Mouse (Mus musculus) liver, embryonic 12.5 days (tissue): ENCODE data around the gene Stk17b. TPM values are rescaled to one million over a fixed set of nuclear protein-coding genes. Genes with fewer than 3 reads are reported as not detected.
A peak's percentile ranks its signal among the peaks of the same experiment; 100 is the strongest.
"Not testable (repeated sequence)": the region's sequence is repeated elsewhere in the genome, so short reads cannot be mapped to it uniquely, and the experiment has no call there.

Experiments used
- ATAC-seq: fragments of 200-750 bp; cut with Nextera tagmentation; 2 replicates; pipeline ENCODE4 v1.8.0; 2017; ENCODE audit warnings: moderate number of reproducible peaks, mild to moderate bottlenecking, moderate library complexity
- H3K27ac ChIP-seq: fragments of 300-500 bp; sonication (generic); 2 replicates; pipeline ENCODE4 v1.5.1; 2016; ENCODE audit warnings: mild to moderate bottlenecking
- H3K27me3 ChIP-seq: fragments of 300-500 bp; sonication (generic); replicated peaks from 2 replicates; pipeline ENCODE4 v1.6.1; 2016; ENCODE audit warnings: mild to moderate bottlenecking, moderate library complexity
- H3K36me3 ChIP-seq: fragments of 300-500 bp; sonication (generic); 2 replicates; pipeline ENCODE4 v1.6.1; 2016; ENCODE audit warnings: mild to moderate bottlenecking, moderate library complexity
- H3K4me1 ChIP-seq: fragments of 300-500 bp; sonication (generic); 2 replicates; pipeline ENCODE4 v1.6.1; 2016
- H3K4me2 ChIP-seq: fragments of 300-500 bp; sonication (generic); 2 replicates; pipeline ENCODE4 v1.6.1; 2016; ENCODE audit warnings: mild to moderate bottlenecking, moderate library complexity
- H3K4me3 ChIP-seq: fragments of 300-500 bp; sonication (generic); 2 replicates; pipeline ENCODE4 v1.5.1; 2016; ENCODE audit warnings: mild to moderate bottlenecking, moderate library complexity
- H3K9ac ChIP-seq: fragments of 300-500 bp; sonication (generic); 2 replicates; pipeline ENCODE4 v1.6.1; 2016; ENCODE audit warnings: mild to moderate bottlenecking, moderate library complexity
- H3K9me3 ChIP-seq: fragments of 300-500 bp; sonication (generic); replicated peaks from 2 replicates; pipeline ENCODE4 v1.6.1; 2016; ENCODE audit warnings: mild to moderate bottlenecking, moderate library complexity
- WGBS: fragments of 180-500 bp; shearing (Covaris S2); methylation state at CpG from one replicate; pipeline ENCODE4 v1.1.7; 2016; ENCODE audit not compliant: insufficient replicate concordance; 5-methylcytosine and 5-hydroxymethylcytosine counted together
- polyA plus RNA-seq: library from polyadenylated mRNA; unstranded; fragments of >200 nt; fragmentation: Nextera tagmentation; extraction: Ambion mirVana; gene quantifications from 2 replicates; pipeline ENCODE4 v1.2.1, GENCODE M21; 2016

Gene Stk17b
- polyA plus RNA-seq, 1 experiment from 2014 or later: 17.9 TPM

DNA sequence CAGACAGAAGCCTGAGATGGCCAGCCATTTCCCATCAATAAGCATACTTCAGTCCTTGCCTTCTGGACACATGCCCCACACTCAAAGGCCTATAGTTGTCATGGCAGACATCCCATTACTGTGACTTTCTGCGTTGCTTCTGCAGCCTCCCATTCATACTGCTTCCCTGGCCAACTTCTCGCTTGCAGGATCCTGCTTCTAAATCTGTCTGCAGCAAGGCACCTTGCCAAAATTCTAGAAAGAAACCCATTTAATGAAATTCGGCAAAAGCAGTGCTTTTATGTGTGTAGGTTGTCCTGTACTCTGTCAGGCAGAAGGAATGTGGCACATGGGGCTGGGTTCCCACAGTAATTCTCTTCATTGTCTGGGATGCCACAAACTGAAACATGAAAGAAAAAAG is 71.6 kb downstream of the Stk17b start:
- 49% methylated on average over 3 of the region's 3 CpGs for WGBS
- not testable (repeated sequence) for H3K4me3 ChIP-seq, H3K36me3 ChIP-seq, ATAC-seq, H3K4me2 ChIP-seq, H3K27me3 ChIP-seq, H3K4me1 ChIP-seq, H3K27ac ChIP-seq, H3K9me3 ChIP-seq, H3K9ac ChIP-seq

DNA sequence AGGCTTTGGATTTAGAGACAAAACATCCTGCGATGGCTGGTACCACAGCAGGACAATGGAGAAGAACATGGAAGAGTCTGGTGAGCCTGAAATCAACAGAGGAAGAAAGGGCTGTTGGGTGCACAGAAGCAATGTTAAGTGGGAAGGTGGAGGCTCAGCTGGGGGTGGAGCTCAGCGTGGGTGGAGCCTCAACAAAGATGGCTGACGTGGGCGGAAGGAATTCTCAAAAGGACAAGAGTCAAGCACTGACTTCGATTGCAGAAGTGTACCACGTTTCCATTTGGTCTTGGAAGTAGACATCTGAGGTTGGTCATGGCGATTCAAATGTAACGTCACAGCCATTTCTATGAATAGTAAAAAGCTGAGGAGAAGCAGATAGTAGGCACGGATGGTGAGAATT is 74.0 kb downstream of the Stk17b start:
- no peak overlapping the region for H3K4me3 ChIP-seq
- no peaks in the 10 kb centered on the region for H3K36me3 ChIP-seq
- H3K9me3 ChIP-seq: no peaks in the 10 kb centered on the region
- no peak overlapping the region for H3K4me2 ChIP-seq
- no peak overlapping the region for H3K27ac ChIP-seq
- 0 out of 2 replicates have a peak, but pooled peaks cover 4% of the 10 kb centered on the region for H3K4me1 ChIP-seq
- no peak for ATAC-seq
- no peak overlapping the region for H3K9ac ChIP-seq
- no peaks in the 10 kb centered on the region for H3K27me3 ChIP-seq
- WGBS: 77% methylated on average over 9 of the region's 9 CpGs

GRCm38 (mm10) chr1:53709602-53710001 is 75.4 kb downstream of the Stk17b start:
- H3K27ac ChIP-seq, H3K9ac ChIP-seq, H3K4me1 ChIP-seq, H3K4me3 ChIP-seq, H3K27me3 ChIP-seq, H3K9me3 ChIP-seq, H3K36me3 ChIP-seq, H3K4me2 ChIP-seq, ATAC-seq: not testable (repeated sequence)
- 71% methylated on average over 5 of the region's 5 CpGs for WGBS

DNA sequence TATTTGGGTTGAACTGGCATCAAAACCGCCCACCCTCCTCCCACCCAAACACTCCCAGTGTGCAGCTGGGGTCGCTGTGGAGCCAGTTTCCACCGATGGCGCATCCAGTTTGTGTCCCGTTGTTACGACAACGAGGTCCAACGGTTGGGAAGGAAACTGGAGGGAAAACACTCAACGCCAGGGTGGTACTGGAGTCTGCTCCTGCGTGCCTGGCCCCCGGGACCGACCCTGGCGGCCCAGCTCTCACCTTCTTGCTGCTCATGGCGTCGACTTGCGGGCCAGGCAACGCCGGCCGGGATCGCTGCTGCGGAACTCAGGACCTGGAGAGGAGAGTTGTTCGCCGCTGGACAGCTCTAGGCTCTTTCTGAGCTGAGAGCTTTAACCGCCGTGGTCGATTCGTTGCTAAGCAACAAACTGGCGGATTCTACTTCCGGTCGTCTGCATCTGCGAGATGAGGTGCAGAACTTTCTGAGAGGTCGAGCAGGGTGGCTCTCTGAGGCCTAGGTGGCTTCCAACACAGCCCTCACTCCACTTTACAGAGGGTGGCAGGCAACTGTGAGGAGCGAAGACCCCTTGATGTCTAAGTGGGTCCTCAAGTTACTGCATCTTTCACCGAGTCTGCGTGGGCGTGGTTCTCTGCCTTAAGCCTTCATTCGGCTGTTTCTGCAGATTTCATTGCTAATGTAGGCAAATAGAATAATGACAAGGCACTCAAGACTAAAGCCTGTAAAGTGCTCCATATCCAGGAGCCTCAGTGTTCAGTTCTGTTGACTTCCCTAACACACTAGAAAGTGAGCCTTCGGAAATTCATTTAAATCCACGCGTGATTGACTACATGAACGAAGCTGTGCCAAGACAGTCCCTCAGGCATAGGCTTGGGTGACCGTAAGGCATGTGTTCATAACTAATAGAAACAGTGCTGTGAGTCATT is 78.3 kb downstream of the Stk17b start, which contains the start of gene Dnah7a:
Gene Dnah7a (minus strand): TSS at position 354 of the 931 bp plus-strand sequence.
- 0 out of 2 replicates have a peak, but pooled peaks cover 4% of the 10 kb centered on the region for H3K4me1 ChIP-seq
- no peaks in the 10 kb centered on the region for H3K36me3 ChIP-seq
- H3K4me3 ChIP-seq: peak within 1 kb of the TSS; percentile 45
- H3K9me3 ChIP-seq: no peaks in the 10 kb centered on the region
- no peaks in the 10 kb centered on the region for H3K27me3 ChIP-seq
- H3K27ac ChIP-seq: no peak within 1 kb of the TSS
- 15% methylated on average over 42 of the region's 42 CpGs for WGBS
- H3K4me2 ChIP-seq: peak within 1 kb of the TSS; percentile 72
- H3K9ac ChIP-seq: no peak within 1 kb of the TSS
- no peak for ATAC-seq

Other genes with a start within 250 kb of the Stk17b start
- 0.01 TPM in 1 of 2 replicates, not detected in the other for gene Dnah7a, start 78.4 kb downstream of the Stk17b start, polyA plus RNA-seq